Mouse (Mus musculus) liver, postnatal 0 days (tissue): ENCODE results near the gene Ms4a10.

Source experiments
- CTCF ChIP-seq: sonication (generic); IDR thresholded peaks from 2 replicates; pipeline ENCODE4 v1.5.1; 2016; ENCODE audit warnings: antibody characterized with exemption, low read depth
- EP300 ChIP-seq: IDR thresholded peaks from 2 replicates; pipeline ENCODE4 v1.6.1; 2016; ENCODE audit warnings: antibody characterized with exemption, low read depth, mild to moderate bottlenecking

DNA sequence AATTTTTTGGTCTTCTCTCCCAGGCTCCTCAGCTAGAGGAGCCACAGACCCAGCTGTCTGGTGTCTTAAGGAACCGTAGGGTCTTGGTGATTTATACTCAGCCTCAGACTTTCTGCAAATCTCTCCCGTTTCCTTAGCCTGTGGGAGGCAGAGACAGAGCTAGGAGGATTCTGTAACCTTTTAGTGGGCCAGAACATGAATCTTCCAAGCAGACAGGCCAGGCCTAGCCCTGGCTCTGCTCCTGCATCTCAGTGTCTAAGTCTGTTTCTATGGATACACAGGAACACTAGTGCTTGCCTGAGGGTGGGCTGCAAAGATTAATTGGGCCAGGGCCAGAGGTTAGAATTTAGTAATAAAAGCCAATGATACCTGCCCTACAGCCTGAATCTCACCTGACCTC is 1.3 kb downstream of the Ms4a10 start:
- TF ChIP-seq CTCF (no peak), EP300 (no peak)
